Mouse (Mus musculus) retina, postnatal 7 days (tissue): ENCODE measurements around the gene Tns3.

Experiments used
- DNase-seq: peaks from one replicate; pipeline ENCODE4 v3.0.0-alpha.2; 2012; ENCODE audit warnings: low read depth, low spot score

The Tns3 gene

DNA sequence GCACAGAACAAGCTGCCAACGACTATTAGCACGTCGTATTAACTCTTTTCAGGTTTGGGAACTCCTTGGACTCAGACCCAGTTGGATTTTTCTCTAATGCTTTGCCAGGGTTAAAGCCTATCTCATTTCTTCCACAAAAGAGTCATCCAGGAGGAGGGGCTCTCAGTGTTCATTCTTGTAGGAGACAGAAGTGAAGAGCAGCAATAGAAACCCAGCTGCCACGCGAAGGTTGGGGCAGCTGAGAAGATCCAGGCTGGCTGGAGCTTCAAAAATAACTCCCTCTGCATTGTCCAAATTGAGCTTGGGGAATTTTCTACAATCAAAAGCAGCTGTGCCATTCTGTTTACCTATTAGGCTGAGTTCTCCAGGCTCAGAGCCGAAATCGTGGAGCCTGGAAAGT lies 16.3 kb upstream of the Tns3 start:
- DNase-seq: no peak

DNA sequence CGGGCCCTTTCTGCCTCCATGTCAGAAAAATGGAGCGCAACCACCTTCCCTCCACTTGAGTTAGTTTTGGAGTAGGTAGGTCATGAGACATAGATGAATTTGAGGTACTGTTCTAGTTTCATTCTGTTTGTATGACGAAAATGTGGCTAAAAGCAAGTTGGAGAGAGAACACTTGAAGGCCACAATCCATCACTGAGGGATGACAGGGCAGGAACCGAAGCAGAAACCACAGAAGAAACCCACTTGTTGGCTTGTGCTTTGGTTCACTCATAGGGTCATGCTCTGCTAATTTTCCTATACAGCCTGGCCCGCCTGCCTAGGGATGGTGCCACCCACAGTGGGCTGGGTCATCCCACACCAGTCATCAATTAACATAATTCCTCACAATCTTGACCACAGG lies 14.9 kb upstream of the Tns3 start:
- DNase-seq: no peak

DNA sequence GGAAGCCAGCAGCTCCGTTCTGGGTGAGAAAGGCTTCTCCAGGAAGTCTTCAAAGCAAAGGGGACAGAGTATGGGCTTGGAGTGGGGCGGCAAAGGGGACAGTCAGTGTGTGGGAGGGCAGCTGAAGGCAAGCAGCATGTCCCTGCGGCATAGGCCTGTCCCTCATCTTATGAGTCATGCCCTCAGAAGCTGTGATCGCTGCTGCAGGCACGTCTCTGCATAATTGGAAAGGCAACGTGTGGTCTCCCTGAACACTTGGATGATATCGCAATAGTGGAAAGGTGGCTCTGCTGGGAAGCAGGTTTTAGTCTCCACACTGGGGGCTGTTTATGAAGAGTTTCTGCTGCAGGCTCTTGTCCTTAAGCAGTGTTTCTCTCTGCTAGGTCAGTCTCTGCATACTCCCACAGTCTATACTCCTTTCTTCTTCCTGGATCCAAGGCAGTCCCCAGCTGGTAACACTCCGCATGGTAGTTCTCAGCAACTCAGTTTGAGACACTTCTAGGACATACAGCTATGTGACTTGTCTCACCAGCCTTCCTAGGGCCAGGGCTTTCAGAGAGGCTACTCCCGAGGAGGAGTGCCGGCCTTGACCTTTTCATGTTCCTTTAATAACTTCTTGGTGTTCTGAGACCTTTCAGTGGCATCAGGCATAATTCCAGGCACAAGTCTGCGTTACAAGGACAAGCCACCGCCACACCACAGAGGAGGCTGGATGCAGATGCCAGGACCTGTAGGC lies 14.1 kb upstream of the Tns3 start:
- DNase-seq: no peak

- no peak for DNase-seq
Observed at GRCm38 (mm10) chr11:8675701-8676474, 11.6 kb upstream of the Tns3 start.

- DNase-seq: no peak
Observed at GRCm38 (mm10) chr11:8674549-8675149, 10.3 kb upstream of the Tns3 start.

GRCm38 (mm10) chr11:8671698-8672097 lies 7.4 kb upstream of the Tns3 start:
- no peak for DNase-seq

DNA sequence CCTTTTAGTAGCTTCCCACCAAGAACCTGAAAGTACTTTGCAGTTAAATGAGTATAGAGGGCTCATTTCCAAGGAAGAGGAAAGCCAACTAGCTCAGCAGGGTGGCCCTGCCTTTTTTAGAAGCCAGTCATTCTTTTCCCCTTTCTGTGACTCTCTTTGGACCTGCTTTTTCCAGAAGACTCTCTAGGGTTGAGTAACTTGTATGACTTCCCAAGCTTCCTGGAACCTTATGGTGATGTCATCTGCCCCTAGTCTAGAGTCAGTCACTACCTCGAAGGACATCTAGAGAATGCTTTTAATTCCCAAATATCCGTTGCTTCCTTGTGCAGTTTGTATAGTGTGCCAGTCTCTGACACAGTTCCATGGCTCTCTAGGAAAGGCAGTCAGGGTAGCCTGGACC lies 4.8 kb upstream of the Tns3 start:
- no peak for DNase-seq

- no peak for DNase-seq
Observed at GRCm38 (mm10) chr11:8664797-8665196, 462 bp upstream of the Tns3 start.

GRCm38 (mm10) chr11:8663444-8664392 lies 617 bp downstream of the Tns3 start:
- no peak for DNase-seq

DNA sequence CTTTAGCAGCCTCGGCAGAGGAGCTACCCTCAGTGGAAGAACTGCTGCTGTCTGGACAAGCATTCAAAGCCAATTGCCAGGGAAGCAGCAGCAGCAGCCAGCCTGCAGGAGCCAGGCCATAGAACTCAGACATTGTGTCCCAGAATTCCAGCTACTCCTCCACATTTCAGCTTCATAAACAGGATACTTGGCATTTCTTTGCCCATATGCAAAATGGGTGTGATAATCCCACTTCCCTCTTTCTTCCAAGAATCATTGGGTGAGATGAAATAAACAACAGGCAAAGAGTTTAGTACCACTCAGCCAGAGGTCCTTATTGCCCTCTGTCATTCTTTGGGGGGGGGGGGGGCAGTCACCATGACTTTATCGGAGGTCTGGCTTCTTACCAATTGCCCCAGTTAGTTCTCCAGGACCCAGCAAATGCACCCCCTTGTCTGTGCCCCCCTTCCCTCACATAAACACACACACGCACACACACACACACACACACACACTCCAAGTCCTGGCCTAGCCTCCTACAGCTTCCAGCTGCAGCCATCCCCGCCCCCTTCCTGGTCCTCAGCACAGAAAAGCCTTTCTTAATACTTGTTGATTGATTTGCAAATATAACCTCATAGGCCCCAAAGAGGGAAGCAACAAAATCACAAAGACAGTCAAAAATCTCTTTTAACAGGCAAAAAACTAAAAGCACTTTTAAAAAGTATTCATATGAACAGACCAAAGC lies 1.5 kb downstream of the Tns3 start:
- no peak for DNase-seq

DNA sequence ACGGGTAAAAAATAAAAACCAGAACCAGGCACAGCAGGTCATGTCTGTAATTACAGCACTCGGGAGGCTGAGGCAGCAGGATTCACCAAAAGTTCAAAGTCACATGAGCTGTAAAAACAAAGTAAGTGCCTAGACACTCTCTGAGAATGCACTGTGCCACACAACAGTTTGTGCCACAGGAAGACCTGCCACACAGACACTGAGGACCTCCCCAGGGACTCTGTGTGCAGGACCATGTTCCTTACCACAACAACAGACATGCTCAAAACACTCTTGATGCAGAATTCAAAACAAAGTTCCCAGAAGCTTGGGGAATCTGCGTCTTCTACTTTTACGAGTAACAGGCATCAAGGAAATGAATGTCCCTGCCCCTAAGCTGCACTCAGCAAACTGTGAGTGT lies 3.4 kb downstream of the Tns3 start:
- no peak for DNase-seq

GRCm38 (mm10) chr11:8659851-8660250 lies 4.5 kb downstream of the Tns3 start:
- DNase-seq: no peak

DNA sequence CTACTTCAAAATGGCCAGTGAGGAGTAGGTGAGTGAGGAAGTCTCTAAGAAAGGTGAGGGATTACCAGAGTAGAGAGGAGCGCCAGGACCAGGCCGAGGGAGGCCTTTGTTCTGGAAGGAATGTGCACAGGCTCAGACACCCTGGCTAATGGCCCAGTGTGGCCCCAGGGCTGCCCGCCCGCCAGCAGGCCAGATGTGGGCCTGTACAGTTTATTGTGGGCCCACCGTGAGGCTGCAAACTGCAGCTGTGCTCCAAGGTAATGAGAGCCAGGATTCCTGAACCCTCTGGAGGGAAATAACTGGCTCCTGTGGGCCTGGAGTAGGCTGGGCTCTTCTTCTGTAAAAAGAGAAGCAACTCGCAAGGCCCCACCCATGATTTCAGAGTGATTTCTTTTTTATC lies 5.3 kb downstream of the Tns3 start:
- no peak for DNase-seq

GRCm38 (mm10) chr11:8657493-8657892 lies 6.8 kb downstream of the Tns3 start:
- DNase-seq: no peak

DNA sequence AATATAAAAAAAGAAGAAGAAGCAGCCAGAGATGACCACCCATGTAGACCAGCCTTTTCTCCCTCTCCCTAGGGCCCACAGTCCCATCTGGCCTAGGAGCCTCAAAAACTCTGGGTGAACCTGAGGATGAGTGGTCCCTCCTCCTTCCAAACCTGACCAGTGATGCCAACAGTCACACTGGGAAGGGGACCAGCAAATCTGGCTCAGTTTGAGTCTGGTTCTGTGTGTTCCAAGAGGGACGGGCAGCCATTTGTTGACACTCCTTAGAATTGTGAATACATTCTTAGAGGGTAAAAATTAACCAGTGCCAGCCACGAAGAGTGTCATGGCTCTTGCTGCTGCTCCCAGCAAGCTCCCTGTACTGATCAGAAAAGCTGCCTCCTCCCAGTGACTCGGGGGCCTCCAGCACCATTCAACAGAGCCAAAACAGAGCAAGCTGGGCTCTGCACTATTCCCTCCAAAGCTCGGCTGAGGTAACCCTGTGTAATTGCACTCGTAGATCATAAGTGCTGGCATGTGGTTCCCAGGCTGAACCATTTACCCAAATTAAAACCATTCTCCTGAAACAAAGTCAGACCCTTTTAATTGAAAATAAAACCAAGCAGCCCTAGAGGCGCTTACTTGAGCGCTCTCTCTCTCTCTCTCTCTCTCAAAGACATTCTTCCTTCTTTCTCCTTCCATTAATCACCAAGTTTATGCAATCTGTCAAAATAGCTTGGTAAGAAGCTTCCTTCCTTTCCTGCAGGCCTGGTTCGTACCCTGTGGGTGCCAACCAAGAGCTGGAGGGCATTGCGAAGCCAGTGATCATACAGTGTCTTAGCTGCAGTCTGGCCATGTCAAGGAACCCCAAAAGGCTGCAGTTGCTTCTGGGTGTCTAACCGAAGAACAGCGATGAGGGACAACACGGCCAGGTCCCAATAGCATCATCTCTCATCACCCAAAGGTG lies 7.6 kb downstream of the Tns3 start:
- no peak for DNase-seq

DNA sequence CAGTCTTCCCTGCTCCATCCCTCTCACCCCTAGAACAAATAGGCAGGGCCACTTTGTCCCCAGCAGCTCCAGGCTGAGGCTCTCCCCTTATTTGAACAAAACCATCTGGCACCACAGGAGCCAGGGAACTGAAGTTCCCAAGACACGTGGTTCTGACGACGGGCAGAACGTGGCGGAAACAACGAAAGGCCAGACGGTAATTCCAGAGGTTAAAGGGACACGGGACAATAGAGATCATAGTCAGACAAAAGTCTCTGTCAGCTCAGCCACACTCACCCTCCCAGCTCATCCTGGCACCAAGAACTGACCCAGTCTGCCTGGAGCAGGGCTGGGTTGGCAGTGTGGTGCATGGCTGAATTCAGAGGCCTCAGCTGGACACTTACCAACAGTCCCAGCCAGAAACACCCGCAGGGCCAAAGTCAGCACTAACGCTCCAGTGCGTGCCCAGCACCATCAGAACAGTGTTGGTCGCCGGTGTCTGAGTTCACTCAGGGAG lies 10.5 kb downstream of the Tns3 start:
- DNase-seq: no peak

DNA sequence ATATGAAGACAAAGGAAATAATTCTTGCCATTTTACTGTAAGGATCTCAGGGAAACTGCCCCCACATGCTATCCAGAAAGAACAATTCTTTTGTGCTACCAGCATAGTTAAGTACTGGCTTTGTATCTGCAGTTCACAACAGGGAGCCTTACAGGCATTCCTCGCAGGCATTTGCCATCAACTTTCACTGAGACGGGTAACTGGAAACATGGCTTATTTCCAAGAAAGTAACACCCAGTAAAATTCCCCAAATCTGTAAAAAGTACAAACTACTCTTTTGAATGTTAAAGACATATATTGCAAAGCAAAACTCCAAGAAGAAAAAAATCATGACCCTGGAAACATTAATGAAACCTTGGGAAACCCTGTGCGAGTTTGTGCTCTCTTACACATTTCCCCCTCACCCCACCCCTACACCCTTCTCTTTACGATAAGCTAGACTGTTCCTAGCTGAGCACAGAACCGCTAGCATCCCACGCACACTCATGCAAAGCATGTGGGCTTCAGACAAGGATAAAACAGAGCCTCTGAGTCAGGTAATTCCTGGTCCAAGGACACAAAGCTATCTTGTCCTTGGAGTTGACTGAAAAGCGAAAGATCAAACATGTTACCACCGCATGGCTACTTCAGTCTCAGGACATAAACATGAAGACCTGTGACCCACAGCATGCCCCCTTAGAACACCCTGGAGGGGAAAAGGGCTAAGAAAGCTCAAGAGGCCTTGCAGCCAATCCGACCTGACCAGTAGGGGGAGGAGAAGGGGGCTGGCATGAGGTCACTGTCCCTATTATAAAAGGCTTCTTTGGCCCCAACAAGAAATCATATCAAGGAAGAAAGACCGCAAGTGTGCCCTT lies 11.3 kb downstream of the Tns3 start:
- DNase-seq: no peak

DNA sequence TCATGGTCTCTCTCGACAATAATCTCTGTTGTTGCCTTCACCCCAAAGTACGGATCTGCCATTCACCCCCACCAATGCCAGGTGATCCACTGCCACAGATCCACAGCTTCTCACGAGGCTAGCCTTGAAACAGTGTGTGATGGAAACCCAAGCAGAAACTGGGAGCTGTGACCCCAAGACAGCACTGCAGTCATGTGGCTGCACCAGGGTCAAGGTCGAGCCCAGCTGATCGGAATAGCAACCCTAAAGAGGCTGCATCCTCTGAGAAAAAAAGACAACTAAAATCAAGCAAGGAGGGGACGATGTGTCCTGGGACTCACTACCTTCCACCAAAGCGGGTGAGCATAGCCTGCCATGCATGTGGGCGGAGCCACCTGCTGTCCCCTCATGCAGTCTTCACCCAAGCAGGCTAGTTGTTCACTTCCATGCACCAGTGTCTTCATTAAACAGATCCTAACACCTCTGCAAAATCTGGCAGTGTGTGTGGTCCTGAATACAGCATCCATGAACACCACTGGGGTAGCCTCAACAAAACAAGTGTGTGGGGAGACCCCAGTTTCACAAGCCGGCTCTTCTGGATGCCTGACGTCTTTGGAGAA lies 12.1 kb downstream of the Tns3 start:
- DNase-seq: no peak
